Mouse (Mus musculus) T-helper 2 cell (primary cell): Measurements from ENCODE around the gene Gm17267.
"Not testable (repeated sequence)": the region's sequence is repeated elsewhere in the genome, so short reads cannot be mapped to it uniquely, and the experiment has no call there.

ENCODE experiments used
- in situ Hi-C: fragments of 300-600 bp; cut with MboI, MseI; formaldehyde crosslinking; loops from one replicate; pipeline ENCODE4 v1.15.1; 2025; ENCODE audit warnings: high pct_unique_total_duplicates

The Gm17267 gene

GRCm38 (mm10) chrX:126017257-126017656, at the start of gene Gm17267:
Gene Gm17267, plus strand, starts transcription at chrX:126017557.
- in situ Hi-C loops: not testable (repeated sequence)
